Mouse (Mus musculus) ES-Bruce4 (cell line): Measurements from ENCODE around the gene Rbms1. TPM values are rescaled to one million over a fixed set of nuclear protein-coding genes. Genes with fewer than 3 reads are reported as not detected.

Experiments used
- H3K27ac ChIP-seq: 2 replicates; pipeline ENCODE4 v1.5.1; 2012; ENCODE audit warnings: low read length, inconsistent platforms; ENCODE audit not compliant: insufficient read depth
- H3K27me3 ChIP-seq: 2 replicates; pipeline ENCODE4 v1.6.1; 2012; ENCODE audit warnings: mild to moderate bottlenecking, low read length, inconsistent platforms; ENCODE audit not compliant: control insufficient read depth, poor library complexity, insufficient read depth, severe bottlenecking
- H3K36me3 ChIP-seq: 2 replicates; pipeline ENCODE4 v1.6.1; 2012; ENCODE audit warnings: inconsistent platforms, mild to moderate bottlenecking, low read length, moderate library complexity; ENCODE audit not compliant: control insufficient read depth, poor library complexity, insufficient read depth, severe bottlenecking
- H3K4me1 ChIP-seq: one replicate; pipeline ENCODE4 v1.8.1; 2011; ENCODE audit warnings: low read length; ENCODE audit not compliant: control insufficient read depth, insufficient read depth
- H3K4me3 ChIP-seq: 2 replicates; pipeline ENCODE4 v1.5.1; 2011; ENCODE audit warnings: low read depth, mild to moderate bottlenecking, low read length
- H3K9ac ChIP-seq: 2 replicates; pipeline ENCODE4 v1.6.1; 2012; ENCODE audit warnings: low read depth, mild to moderate bottlenecking, inconsistent platforms; ENCODE audit not compliant: poor library complexity, severe bottlenecking
- H3K9me3 ChIP-seq: replicated peaks from 2 replicates; pipeline ENCODE4 v1.6.1; 2012; ENCODE audit warnings: mild to moderate bottlenecking, low read length, inconsistent platforms; ENCODE audit not compliant: control insufficient read depth, poor library complexity, insufficient read depth, severe bottlenecking
- CTCF ChIP-seq: IDR thresholded peaks from one replicate; pipeline ENCODE4 v1.8.1; 2011; ENCODE audit warnings: low read depth, low read length
- EP300 ChIP-seq: IDR thresholded peaks from 2 replicates; pipeline ENCODE4 v1.6.1; 2011; ENCODE audit warnings: low read depth, low read length; ENCODE audit not compliant: insufficient read depth
- POLR2A ChIP-seq: IDR thresholded peaks from one replicate; pipeline ENCODE4 v1.8.1; 2011; ENCODE audit warnings: low read length; ENCODE audit not compliant: insufficient read depth
- polyA plus RNA-seq: library from polyadenylated mRNA; stranded (reverse); fragments of >200 nt; gene quantifications from 2 replicates; pipeline ENCODE4 v1.2.4, GENCODE M21; 2011; ENCODE audit warnings: low read depth; ENCODE audit not compliant: missing spikeins, insufficient read depth, insufficient read length

The Rbms1 gene
- polyA plus RNA-seq, 1 experiment: 174 TPM

DNA sequence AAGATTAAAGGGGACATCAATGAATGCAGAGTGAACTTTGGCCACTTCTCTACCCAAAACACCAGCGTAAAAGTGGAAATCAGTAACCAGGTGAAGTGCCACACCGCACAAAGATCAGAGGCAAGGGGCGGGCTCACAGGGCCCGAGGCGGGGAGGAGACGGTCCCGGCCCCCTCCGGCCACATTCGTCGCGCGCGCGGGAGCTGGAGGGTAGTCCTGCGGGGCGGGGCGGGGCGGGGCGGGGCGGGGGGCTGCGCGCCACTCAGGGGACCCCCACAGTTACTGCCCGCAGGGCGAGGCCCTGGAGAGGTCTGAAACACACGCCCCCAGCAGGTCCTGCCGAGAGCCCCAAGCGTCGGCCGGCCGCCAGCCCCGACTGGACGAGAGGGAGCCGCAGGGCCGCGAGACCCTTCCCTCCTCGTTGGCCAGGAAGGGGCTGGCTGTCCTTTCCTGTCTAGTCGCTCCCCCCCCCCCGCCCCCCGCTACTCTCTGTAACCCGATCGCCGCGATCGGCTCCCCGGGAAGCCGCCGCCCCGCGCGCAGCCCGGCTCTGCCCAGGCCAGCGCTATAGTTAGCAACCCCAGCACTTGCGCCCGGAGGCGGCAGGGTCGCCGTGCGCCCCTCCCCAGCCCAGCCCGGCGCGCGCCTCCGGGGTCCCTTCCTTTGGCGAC is 856 bp downstream of the Rbms1 start:
- Histone ChIP-seq H3K27me3 (peaks cover 2% of the 10 kb centered on the region; the same call in 1 of the 2 replicates), H3K9me3 (no peaks in the 10 kb centered on the region), H3K27ac (no peak overlapping the region), H3K4me1 (no peaks in the 10 kb centered on the region), H3K9ac (peak overlapping the region; percentile 88), H3K4me3 (peak overlapping the region; percentile 97), H3K36me3 (no peaks in the 10 kb centered on the region)
- no peak for TF ChIP-seq CTCF
- TF ChIP-seq EP300: no peak
- TF ChIP-seq POLR2A: no peak

DNA sequence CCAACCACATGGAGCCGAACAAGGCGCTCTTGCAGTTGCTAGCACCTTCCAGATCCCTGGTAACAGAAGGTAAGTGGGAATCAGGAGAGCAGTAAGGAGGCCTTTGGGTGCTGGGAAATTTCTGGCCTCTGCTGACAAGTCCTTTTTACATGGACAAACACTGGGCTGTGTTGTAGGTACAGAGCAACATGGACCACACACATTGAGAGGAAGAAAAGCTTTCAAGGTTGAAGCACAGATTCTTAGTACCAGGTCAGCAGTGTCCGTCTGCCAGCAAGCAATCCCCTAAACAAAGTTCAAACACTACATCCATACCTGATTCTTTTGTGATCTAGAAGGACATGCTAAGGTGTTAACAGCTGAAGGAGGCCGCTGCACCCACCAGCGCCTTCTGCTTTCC is 1.7 kb downstream of the Rbms1 start:
- peaks cover 2% of the 10 kb centered on the region; the same call in 1 of the 2 replicates for H3K27me3 ChIP-seq
- no peak for TF ChIP-seq EP300
- TF ChIP-seq CTCF: no peak
- TF ChIP-seq POLR2A: no peak
- no peak overlapping the region for H3K27ac ChIP-seq
- no peak overlapping the region for H3K9ac ChIP-seq
- no peaks in the 10 kb centered on the region for H3K9me3 ChIP-seq
- H3K36me3 ChIP-seq: no peaks in the 10 kb centered on the region
- no peaks in the 10 kb centered on the region for H3K4me1 ChIP-seq
- no peak overlapping the region for H3K4me3 ChIP-seq

DNA sequence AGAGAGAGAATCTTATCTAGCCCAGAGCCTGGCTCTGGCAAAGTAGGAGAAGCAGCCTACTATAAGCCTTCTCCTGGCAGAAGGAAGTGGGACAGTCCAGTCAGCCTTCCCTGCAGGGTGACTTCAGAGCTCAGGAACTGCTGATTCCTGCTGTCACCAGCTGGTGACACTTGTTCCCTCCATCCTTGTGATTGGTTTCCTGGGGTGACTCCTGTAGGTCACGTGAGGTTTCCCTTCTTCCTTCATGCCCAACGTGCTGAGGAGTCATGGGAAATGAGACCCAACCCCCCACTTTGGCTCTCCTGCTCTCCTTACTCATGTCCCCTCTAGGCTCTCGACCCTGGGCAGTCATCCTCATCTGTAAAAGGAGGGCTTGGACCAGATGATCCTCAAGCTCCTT is 14.8 kb downstream of the Rbms1 start:
- no peaks in the 10 kb centered on the region for H3K36me3 ChIP-seq
- no peak overlapping the region for H3K27ac ChIP-seq
- no peaks in the 10 kb centered on the region for H3K9me3 ChIP-seq
- H3K27me3 ChIP-seq: no peaks in the 10 kb centered on the region
- no peaks in the 10 kb centered on the region for H3K4me1 ChIP-seq
- TF ChIP-seq EP300: no peak
- no peak for TF ChIP-seq POLR2A
- TF ChIP-seq CTCF: no peak
- no peak overlapping the region for H3K9ac ChIP-seq
- no peak overlapping the region for H3K4me3 ChIP-seq

DNA sequence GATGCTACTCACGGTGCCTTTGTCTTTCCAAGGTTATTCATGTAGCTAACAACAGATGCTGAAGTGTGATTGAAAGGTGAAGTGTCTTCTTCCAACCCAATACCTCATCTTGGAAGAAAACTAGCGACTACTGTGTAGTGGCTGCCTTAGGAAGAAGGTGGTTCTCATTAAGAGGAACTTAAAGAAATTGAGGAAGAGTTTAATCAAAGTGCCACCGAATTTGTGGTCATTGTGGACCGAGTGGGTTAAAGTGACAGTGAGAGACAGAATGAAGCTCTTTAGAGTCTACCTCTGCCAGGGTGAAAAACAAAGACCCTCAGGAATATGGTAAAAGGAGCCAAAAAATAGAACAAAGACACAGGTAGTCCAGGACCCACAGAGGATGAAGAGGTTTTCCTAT is 15.2 kb downstream of the Rbms1 start:
- Histone ChIP-seq H3K4me3 (no peak overlapping the region), H3K27ac (no peak overlapping the region), H3K27me3 (no peaks in the 10 kb centered on the region), H3K9ac (no peak overlapping the region), H3K4me1 (no peaks in the 10 kb centered on the region), H3K36me3 (no peaks in the 10 kb centered on the region), H3K9me3 (no peaks in the 10 kb centered on the region)
- TF ChIP-seq CTCF (no peak), POLR2A (no peak), EP300 (no peak)

DNA sequence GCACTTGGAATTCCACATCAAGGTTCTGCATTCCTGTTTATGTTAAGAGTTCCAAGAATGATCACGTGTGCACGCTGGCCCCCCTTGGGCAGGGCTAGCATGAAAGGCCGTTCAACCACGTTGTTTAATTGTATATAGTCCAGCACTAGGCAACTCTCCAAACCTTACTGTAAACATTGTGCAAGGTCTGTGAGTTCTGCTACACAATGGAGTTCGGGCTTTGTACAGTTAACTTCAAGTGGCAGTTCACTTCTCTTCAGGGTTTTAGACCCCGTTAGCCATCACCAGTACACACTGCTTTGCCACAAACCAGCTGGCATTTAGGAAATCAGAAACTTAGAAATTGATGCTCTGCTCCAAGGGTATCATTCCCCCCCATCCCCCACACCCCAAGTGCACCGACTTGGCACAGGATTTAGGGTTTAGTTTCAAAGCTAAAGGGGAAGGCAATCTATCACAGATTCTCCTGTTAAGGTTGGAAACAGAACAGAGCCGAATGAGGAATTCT is 22.5 kb downstream of the Rbms1 start:
- Histone ChIP-seq H3K27ac (no peak overlapping the region), H3K4me1 (no peaks in the 10 kb centered on the region), H3K4me3 (no peak overlapping the region), H3K9ac (no peak overlapping the region), H3K36me3 (no peaks in the 10 kb centered on the region), H3K27me3 (no peaks in the 10 kb centered on the region), H3K9me3 (no peaks in the 10 kb centered on the region)
- TF ChIP-seq POLR2A: no peak
- TF ChIP-seq EP300: no peak
- TF ChIP-seq CTCF: no peak

DNA sequence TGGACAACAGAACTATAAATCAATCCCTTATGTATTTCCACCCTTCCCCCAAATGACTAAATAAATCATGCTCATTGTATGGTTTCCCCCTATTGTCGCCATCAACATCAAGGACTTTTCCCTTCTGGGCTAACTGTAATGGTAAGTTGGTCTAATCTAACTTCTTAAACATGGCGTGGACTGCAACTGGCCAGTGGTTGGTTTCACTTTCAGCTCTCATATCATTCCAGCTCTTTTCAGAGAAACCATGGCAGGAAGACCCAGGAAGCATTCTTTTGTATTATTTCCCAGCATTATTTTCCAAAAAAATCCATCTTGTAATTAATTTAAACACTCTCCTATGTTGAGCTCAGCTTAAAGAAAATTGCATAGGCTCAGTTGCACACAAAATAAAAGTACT is 23.0 kb downstream of the Rbms1 start:
- Histone ChIP-seq H3K9me3 (no peaks in the 10 kb centered on the region), H3K36me3 (no peaks in the 10 kb centered on the region), H3K4me1 (no peaks in the 10 kb centered on the region), H3K27me3 (no peaks in the 10 kb centered on the region), H3K27ac (no peak overlapping the region), H3K4me3 (no peak overlapping the region), H3K9ac (no peak overlapping the region)
- TF ChIP-seq EP300: no peak
- no peak for TF ChIP-seq POLR2A
- TF ChIP-seq CTCF: no peak
